Mouse (Mus musculus) frontal cortex, adult 2 months (tissue): ENCODE measurements around the gene Nxnl1. TPM values are rescaled to one million over a fixed set of nuclear protein-coding genes. Genes with fewer than 3 reads are reported as not detected.

Experiments
- DNase-seq, 2 experiments: peaks; one replicate each; pipeline ENCODE4 v3.0.0; 2022; ENCODE audit warnings: low spot score in 1 of 2; ENCODE audit errors: extremely low spot score in 1 of 2
- polyA plus RNA-seq: library from polyadenylated mRNA; depleted of rRNA; stranded (reverse); fragments of >200 nt; gene quantifications from 2 replicates; pipeline ENCODE4 v1.2.3, GENCODE M21; 2012; rRNA removed

Gene Nxnl1
- polyA plus RNA-seq, 1 experiment, result not detected

DNA sequence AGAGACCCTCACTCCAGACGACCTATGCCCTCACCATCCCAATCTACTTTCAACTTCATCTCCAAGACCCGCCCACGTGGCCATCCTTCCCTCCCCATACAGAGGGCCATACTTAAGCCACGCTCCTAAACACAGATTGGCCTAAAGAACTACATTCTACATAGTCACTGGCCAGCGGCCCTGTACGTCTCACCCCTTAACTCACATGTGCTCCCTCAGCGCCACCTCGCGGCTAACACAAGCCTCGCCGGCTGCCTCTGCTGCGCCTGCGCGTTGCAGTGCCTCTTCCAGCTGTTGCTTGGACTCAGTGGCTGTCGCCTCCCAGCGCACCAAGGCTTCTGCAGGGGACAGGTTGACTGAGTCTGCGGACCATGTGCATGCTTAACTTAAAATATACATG is 44.8 kb downstream of the Nxnl1 start:
- peak; percentile 81 to 95 for DNase-seq

DNA sequence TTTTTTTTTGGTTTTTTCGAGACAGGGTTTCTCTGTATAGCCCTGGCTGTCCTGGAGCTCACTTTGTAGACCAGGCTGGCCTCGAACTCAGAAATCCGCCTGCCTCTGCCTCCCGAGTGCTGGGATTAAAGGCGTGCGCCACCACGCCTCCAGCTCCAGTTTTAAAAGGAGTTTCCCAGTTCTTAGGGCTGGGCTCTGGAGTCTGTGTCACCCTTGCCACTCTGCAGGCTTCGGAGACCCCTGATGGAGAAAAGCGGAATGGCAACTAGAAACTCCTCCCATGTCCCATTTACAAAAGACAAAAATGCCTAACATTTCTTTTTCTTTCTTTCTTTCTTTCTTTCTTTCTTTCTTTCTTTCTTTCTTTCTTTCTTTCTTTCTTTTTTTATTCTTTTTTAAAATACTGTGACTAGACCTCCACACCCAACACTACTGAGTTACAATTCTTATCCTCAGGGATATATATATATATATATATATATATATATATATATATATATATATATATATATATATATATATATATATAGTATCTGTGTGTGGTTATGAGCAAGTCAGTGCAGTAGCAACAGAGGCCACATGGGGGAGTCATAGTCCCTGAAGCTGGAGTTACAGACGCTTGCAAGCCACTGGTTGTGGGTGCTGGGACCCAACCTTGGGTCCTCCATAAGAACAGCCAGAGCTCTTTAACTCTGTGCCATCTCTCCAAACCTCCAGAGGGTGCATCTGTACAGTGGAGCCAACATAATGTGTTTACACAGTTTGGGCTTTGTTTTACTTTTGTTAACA is 47.2 kb downstream of the Nxnl1 start:
- peak in 1 of 2 experiments; percentile 51 for DNase-seq

DNA sequence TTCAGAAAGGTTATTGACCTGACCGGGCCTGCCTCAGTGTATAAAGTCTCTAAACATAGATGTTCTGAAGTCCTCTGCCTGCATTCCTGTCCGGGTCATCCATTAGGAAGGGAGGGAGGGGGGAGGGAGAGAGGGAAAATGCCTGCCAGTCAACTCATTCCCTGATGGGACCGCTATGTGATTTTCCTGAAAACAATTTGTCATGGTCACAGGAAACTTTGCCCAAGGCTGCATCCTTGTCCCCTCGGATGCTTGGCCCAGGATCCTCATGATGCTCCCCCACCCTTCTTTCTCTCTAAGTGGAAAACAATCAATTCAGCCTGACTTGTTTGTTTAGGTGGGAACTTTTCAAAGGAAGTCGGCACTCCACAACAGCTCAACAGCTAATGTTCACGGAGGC is 49.6 kb downstream of the Nxnl1 start:
- no peak for DNase-seq

- no peak for DNase-seq
Measured at GRCm38 (mm10) chr8:71515043-71515442, 51.4 kb downstream of the Nxnl1 start.

- DNase-seq, result no peak
Measured at GRCm38 (mm10) chr8:71513018-71513754, 53.2 kb downstream of the Nxnl1 start.

- no peak for DNase-seq
Measured at GRCm38 (mm10) chr8:71511644-71512043, 54.8 kb downstream of the Nxnl1 start, which contains the start of gene Plvap. TSS of gene Plvap (minus strand) at chr8:71511752.

Other genes with a start within 250 kb of the Nxnl1 start
- 174 and 195 TPM in 2 replicates for gene Use1, start 199.8 kb downstream of the Nxnl1 start, polyA plus RNA-seq
- 11.4 and 12.9 TPM in 2 replicates for gene Ocel1, start 195.3 kb downstream of the Nxnl1 start, polyA plus RNA-seq
- gene Nr2f6, start 184.6 kb downstream of the Nxnl1 start, polyA plus RNA-seq, result 42.5 and 42.8 TPM in 2 replicates
- 8.9 and 11.8 TPM in 2 replicates for gene Ushbp1, start 170.8 kb downstream of the Nxnl1 start, polyA plus RNA-seq
- 131 and 140 TPM in 2 replicates for gene Babam1, start 169.7 kb downstream of the Nxnl1 start, polyA plus RNA-seq
- gene Ankle1, start 160.6 kb downstream of the Nxnl1 start, polyA plus RNA-seq, result 0.56 and 1.2 TPM in 2 replicates
- gene Abhd8, start 102.9 kb downstream of the Nxnl1 start, polyA plus RNA-seq, result 380 and 404 TPM in 2 replicates
- gene Mrpl34, start 101.6 kb downstream of the Nxnl1 start, polyA plus RNA-seq, result 45.0 and 57.4 TPM in 2 replicates
- gene Dda1, start 97.4 kb downstream of the Nxnl1 start, polyA plus RNA-seq, result 123 and 146 TPM in 2 replicates
- 74.5 and 77.0 TPM in 2 replicates for gene Ano8, start 80.6 kb downstream of the Nxnl1 start, polyA plus RNA-seq
- gene Gtpbp3, start 78.5 kb downstream of the Nxnl1 start, polyA plus RNA-seq, result 32.4 and 34.4 TPM in 2 replicates
- 9.7 and 13.6 TPM in 2 replicates for gene Plvap, start 54.8 kb downstream of the Nxnl1 start, polyA plus RNA-seq
- not detected in 2 replicates for gene Ccdc194, start 40.9 kb downstream of the Nxnl1 start, polyA plus RNA-seq
- 20.9 and 22.9 TPM in 2 replicates for gene Bst2, start 29.1 kb downstream of the Nxnl1 start, polyA plus RNA-seq
- 81.2 and 87.6 TPM in 2 replicates for gene Mvb12a, start 23.7 kb downstream of the Nxnl1 start, polyA plus RNA-seq
- gene Tmem221, start 7.7 kb downstream of the Nxnl1 start, polyA plus RNA-seq, result 0.13 and 0.14 TPM in 2 replicates
- gene Slc27a1, start 2.3 kb upstream of the Nxnl1 start, polyA plus RNA-seq, result 183 and 191 TPM in 2 replicates
- 45.6 and 51.6 TPM in 2 replicates for gene Pgls, start 25.6 kb upstream of the Nxnl1 start, polyA plus RNA-seq
- gene Fam129c, start 31.0 kb upstream of the Nxnl1 start, polyA plus RNA-seq, result 4.3 and 4.5 TPM in 2 replicates
- gene Colgalt1, start 44.4 kb upstream of the Nxnl1 start, polyA plus RNA-seq, result 99.4 and 104 TPM in 2 replicates
- gene Unc13a, start 105.2 kb upstream of the Nxnl1 start, polyA plus RNA-seq, result 172 and 176 TPM in 2 replicates
- gene Jak3, start 109.7 kb upstream of the Nxnl1 start, polyA plus RNA-seq, result 5.6 and 5.7 TPM in 2 replicates
- gene Insl3, start 122.6 kb upstream of the Nxnl1 start, polyA plus RNA-seq, result 1.4 and 1.8 TPM in 2 replicates
- 0.71 and 1.0 TPM in 2 replicates for gene B3gnt3, start 135.2 kb upstream of the Nxnl1 start, polyA plus RNA-seq
- 201 and 208 TPM in 2 replicates for gene Fcho1, start 159.1 kb upstream of the Nxnl1 start, polyA plus RNA-seq